Mouse (Mus musculus) lung, postnatal 0 days (tissue): ENCODE measurements at regions not wholly inside any gene's neighbourhood (a gene's known extent, or its start where the extent isn't known, plus 50 kb on each side); places are given as distances from the start of the nearest gene placed in this dataset.

Experiments
- CTCF ChIP-seq: IDR thresholded peaks from 2 replicates; pipeline ENCODE4 v1.5.1; 2016; ENCODE audit warnings: antibody characterized with exemption, mild to moderate bottlenecking
- EP300 ChIP-seq: IDR thresholded peaks from 2 replicates; pipeline ENCODE4 v1.6.1; 2016; ENCODE audit warnings: antibody characterized with exemption, mild to moderate bottlenecking, control low read depth

DNA sequence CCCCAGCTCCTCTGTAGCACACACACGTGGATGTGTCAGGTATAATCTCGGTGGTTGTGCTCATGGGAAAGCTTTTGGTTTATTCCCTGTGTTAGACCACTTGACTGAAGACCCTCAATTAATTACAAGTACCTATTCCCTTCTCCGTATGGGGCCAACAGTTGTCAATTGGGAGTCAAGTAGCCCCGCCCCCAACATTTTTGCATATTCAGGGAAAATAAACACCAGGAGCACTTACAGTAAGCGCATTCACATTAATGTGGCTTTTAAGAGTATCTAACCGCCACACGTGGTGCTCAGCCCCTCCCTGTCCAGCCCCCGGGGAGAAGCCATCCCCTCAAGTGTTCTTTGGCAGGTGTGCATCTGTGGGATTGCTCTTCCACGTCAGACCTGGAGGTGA is 223.9 kb downstream of the Tpra1 start:
- TF ChIP-seq CTCF (no peak), EP300 (no peak)
